Mouse (Mus musculus): ENCODE results near the gene Naga. TPM values are rescaled to one million over a fixed set of nuclear protein-coding genes. Genes with fewer than 3 reads are reported as not detected.

Gene Naga
- total RNA-seq, 1 experiment from 2014 or later, result 169 TPM

DNA sequence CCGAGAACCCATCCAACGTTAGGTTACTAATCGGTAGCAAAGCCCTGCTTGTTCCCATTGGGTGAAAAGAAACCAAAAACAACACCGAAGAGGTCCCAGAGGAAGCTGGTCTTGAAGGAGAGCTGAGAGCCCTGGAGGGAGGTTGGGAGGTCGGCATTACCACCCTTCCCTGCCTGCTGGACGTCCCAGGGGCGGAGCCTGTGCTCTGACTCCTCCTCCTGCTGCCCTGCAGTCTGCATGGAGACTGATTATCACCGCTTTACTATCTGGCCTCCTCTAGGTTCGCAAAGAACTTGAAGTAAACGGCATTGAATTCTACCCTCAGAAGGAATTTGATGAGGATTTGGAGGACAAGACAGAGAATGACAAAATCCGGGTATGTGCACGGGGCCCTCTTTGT, 52.6 kb downstream of the Naga start:
- ATAC-seq (replicated peaks; ENCODE audit: insufficient number of reproducible peaks, low FRiP score, low TSS enrichment, poor library complexity, severe bottlenecking), result no peak

DNA sequence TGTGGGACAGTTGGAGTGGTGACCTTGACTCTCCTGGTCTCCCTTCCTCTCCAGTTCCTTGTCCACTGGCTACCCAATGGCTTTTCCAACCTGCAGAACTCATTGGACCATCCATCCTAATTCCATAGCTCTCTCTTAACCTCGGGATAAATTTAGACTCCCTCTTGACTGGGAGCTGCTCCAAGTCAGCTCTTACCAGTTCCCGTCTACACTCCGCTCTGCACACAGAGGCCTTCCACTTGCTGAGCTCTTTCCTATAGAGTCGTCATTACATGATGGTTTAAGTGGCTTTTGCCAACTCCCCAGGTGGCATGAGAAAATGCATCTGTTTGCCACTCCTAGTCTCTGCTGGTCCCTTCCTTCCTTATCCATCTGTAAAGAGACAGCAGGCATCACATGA, 58.1 kb downstream of the Naga start:
- no peak for ATAC-seq (replicated peaks; ENCODE audit: insufficient number of reproducible peaks, low FRiP score, low TSS enrichment, poor library complexity, severe bottlenecking)

Other genes with a start within 250 kb of the Naga start
- gene Ccdc134, start 211.0 kb downstream of the Naga start, total RNA-seq (2017), result 28.6 to 54.3 TPM (median 43.2 TPM) in 3 replicates
- gene Srebf2, start 191.7 kb downstream of the Naga start, total RNA-seq (2017), result 43.2 to 64.7 TPM (median 49.7 TPM) in 3 replicates
- not detected in 3 replicates for gene Shisa8, start 126.1 kb downstream of the Naga start, total RNA-seq (2017)
- gene Tnfrsf13c, start 114.6 kb downstream of the Naga start, total RNA-seq (2017), result 13.6 to 19.3 TPM (median 17.9 TPM) in 3 replicates
- gene Cenpm, start 94.2 kb downstream of the Naga start, total RNA-seq (2017), result not detected in 3 replicates
- not detected in 3 replicates for gene 1500009C09Rik, start 86.5 kb downstream of the Naga start, total RNA-seq (2017)
- gene Sept3, start 64.0 kb downstream of the Naga start, total RNA-seq (2017), result 0.48 TPM in 1 of 3 replicates, not detected in the others
- not detected in 3 replicates for gene Wbp2nl, start 40.0 kb downstream of the Naga start, total RNA-seq (2017)
- gene Pheta2, start within 50 bp of the Naga start, total RNA-seq (2017), result 6.1 to 11.4 TPM (median 7.8 TPM) in 3 replicates
- gene Smdt1, start within 50 bp of the Naga start, total RNA-seq (2017), result 57.5 to 129 TPM (median 113 TPM) in 3 replicates
- gene Ndufa6, start 15.4 kb upstream of the Naga start, total RNA-seq (2017), result 139 to 263 TPM (median 256 TPM) in 3 replicates
- gene Cyp2d22, start 41.3 kb upstream of the Naga start, total RNA-seq (2017), result 0.57 to 2.1 TPM in 2 of 3 replicates, not detected in the other
- gene Cyp2d11, start 55.1 kb upstream of the Naga start, total RNA-seq (2017), result not detected in 3 replicates
- gene Cyp2d10, start 68.3 kb upstream of the Naga start, total RNA-seq (2017), result not detected in 3 replicates
- gene Cyp2d9, start 94.5 kb upstream of the Naga start, total RNA-seq (2017), result not detected in 3 replicates
- gene Cyp2d12, start 216.1 kb upstream of the Naga start, total RNA-seq (2017), result not detected in 3 replicates